Mouse (Mus musculus): ENCODE data around the gene Dok4.

Dok4 gene

DNA sequence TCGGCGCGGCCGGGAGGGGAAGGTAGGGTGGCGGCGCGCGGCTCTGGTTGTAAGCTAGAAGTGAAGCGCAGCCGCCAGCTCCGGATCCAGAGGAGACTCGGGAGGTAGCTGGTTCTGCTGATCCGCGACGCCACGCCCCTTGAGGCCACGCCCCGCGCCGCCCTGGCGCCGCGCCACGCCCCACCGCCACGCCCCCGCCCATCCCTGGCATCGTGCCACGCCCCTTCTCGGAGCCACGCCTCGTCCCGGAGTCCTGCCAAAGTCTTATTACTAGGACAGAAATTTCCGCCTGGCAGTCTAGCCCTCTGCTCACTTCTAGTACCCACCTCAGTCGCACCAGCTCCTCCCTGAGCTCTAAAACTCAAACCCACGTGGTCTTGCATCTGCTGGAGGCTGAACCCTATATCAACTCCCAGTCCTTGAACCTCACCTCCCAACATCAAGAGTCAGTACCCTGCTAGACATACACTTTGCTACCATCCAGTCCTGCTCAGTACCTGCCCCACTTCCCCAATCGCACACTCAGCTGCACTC, at the start of gene Dok4:
Gene Dok4 (minus strand): TSS at position 134 of the 534 bp plus-strand sequence.
- DNase-seq (ENCODE audit: low read depth, low spot score) = peak; percentile 73

- DNase-seq (ENCODE audit: low read depth, low spot score) = no peak
Observed at GRCm38 (mm10) chr8:94923405-94923804, 47.3 kb upstream of the Dok4 start, which contains the start of gene Adgrg5. Adgrg5 (plus strand) TSS chr8:94923694.

- no peak for DNase-seq (ENCODE audit: low read depth, low spot score)
Observed at GRCm38 (mm10) chr8:94922602-94923001, 46.5 kb upstream of the Dok4 start.

DNA sequence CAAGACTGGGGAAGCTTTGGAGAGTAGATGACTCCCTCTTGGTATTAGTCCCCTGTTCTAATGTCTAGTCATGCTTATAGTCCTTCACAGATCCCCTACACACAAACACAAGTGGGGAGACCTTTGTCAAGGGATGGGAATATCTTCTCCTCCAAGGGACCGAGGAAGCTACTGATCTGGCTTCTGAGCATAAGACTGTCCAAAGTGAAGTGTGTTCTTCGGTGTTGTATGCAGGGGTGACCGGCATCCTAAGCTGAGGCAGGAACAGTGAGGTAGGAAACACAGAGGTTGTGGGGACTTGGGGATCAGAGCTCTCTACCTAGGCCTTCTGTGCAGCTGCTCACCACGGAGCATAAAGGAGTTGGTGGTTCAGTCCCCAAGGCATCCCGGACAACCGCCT, 46.0 kb upstream of the Dok4 start:
- DNase-seq (ENCODE audit: low read depth, low spot score) = no peak

DNA sequence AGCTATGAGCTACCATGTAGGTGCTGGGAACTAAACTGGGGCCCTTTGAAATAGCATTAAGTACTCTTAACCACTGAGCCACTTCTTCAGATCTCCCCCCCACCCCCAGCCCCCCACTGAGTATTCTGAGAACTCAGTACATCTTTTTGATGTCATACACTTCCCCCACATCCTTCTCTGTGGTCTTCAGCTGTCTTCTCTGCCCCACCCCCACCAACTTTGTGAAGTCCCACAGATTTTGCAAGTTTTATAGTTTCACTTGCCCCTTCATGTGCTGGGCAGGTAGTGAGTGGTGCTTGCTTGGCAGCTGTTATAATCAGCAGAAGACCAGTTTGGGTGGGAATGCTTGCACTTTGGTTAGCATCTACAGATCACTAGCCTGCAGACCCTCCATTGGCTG, 43.1 kb upstream of the Dok4 start:
- no peak for DNase-seq (ENCODE audit: low read depth, low spot score)

DNA sequence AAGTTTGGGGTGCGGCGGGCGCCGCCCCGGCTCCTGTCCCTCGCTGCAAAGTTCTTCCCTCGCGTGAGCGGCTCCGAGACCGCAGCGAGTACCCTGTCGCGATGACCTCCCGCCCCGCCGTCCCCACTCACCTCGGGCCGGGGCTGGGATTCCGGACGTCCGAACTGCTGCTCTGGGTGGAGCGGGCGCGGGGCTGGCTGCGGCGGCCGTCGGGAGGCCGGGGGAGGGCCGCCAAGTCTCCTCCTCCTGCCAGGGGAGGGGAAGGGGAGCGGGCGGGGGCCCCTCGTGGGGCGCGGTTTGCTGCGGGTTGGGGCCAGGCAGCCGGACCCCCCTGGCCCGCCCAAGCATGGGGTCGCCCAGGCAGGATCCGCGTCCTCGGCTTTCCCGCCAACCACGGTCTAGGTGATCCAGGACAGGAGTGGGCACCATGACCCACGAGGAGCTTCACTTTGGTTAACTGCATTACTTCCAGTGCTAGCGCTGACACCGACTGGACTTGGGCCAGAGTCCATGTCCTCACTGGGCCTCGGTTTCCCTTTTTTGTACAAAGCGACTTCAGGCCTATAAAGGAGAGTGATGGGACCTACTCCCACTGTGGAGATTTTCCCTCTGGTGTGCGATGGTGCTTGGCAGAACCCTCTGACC, 41.8 kb upstream of the Dok4 start, which contains the start of gene Ccdc102a:
Gene Ccdc102a (minus strand): TSS at position 248 of the 645 bp plus-strand sequence.
- no peak for DNase-seq (ENCODE audit: low read depth, low spot score)

- peak; percentile 96 for DNase-seq (ENCODE audit: low read depth, low spot score)
Observed at GRCm38 (mm10) chr8:94917352-94917751, 41.2 kb upstream of the Dok4 start.

GRCm38 (mm10) chr8:94916960-94917324, 40.8 kb upstream of the Dok4 start:
- no peak for DNase-seq (ENCODE audit: low read depth, low spot score)

DNA sequence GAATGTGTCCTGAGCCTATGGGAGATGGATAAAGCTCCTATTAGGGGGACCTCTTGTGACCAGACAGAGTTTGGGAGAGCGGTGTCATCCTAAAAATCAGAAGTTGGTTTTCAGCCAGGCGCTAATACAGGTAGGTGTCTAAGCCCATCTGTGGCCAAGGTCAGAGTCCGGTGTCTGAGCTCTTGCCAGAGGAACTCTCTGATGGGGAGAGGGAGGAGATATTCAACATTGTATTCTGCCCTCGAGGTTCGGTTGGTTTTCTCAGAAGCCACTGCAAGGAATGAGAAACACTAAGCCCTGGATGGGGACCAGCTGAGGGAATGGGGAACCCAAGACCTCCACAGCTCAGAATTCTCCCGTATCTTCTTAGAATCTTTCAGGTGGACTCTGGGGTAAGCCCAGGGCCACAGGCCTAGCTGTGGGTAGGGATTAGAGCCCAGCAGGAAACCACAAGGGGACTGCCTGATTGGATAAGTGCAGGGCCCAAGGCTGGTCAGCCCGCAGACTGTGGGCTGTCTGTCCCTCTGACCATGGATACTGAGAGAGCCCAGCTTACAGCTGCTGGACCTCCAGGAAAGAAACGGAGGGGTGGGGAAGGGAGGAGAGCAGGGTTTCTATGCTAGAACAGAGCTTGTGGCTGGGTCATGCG, 40.3 kb upstream of the Dok4 start:
- DNase-seq (ENCODE audit: low read depth, low spot score) = no peak

- no peak for DNase-seq (ENCODE audit: low read depth, low spot score)
Observed at GRCm38 (mm10) chr8:94914701-94915101, 38.6 kb upstream of the Dok4 start.

- no peak for DNase-seq (ENCODE audit: low read depth, low spot score)
Observed at GRCm38 (mm10) chr8:94914256-94914655, 38.1 kb upstream of the Dok4 start.

GRCm38 (mm10) chr8:94913061-94913660, 37.0 kb upstream of the Dok4 start:
- peak; percentile 67 for DNase-seq (ENCODE audit: low read depth, low spot score)

DNA sequence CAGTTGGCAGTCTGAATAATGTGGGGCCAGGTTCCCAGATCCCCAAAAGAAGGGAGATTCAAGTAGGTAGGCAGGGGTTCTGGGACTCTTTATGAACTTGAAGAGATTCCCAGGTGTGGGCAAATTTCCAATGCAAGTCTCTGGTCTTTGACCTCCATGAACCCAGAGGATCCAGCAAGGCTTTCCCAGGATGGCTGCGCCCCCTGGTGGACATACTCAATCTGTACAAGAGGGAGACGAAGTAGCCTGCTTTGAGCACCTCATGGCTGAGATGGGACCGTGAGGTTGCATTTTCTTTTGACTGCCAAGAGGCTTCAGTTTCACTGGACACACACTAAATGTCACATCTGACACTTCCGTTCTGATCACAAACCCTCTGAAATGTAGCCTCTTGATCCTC, 32.7 kb upstream of the Dok4 start:
- peak; percentile 73 for DNase-seq (ENCODE audit: low read depth, low spot score)

DNA sequence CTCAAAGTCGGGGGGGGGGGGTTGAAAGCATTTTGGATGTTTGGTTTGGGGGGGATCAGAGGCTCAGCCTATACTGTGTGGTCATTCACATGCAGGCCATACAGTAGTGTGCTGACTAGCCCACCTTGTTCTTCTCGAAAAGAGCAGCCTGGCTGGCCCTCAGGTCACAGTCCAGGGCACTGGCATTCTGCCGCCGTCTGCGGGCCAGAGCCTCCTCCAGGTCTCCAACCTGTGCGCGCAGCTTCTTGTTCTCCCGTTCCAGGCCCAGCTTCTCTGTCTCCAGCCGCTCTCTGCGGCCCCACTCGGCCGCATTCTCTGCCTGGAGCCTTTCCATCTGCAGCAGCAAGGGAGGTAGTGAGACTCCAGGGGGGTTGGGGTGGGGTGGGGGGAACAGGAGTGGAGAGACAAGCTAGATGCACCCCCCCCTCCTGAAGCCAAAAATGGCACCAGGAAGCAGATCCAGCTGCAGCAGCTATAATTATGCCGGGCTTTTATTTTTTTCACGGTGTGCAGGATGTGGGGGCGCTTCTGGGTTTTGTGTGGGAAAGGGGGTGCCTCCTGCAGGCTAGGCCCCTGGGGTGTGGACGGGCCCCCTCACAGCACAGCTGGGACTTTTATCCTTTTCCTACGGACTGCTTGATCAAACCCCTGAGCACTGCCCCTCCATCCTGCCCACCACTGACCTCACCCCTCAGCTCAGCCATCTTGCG, 31.6 kb upstream of the Dok4 start:
- DNase-seq (ENCODE audit: low read depth, low spot score) = no peak

DNA sequence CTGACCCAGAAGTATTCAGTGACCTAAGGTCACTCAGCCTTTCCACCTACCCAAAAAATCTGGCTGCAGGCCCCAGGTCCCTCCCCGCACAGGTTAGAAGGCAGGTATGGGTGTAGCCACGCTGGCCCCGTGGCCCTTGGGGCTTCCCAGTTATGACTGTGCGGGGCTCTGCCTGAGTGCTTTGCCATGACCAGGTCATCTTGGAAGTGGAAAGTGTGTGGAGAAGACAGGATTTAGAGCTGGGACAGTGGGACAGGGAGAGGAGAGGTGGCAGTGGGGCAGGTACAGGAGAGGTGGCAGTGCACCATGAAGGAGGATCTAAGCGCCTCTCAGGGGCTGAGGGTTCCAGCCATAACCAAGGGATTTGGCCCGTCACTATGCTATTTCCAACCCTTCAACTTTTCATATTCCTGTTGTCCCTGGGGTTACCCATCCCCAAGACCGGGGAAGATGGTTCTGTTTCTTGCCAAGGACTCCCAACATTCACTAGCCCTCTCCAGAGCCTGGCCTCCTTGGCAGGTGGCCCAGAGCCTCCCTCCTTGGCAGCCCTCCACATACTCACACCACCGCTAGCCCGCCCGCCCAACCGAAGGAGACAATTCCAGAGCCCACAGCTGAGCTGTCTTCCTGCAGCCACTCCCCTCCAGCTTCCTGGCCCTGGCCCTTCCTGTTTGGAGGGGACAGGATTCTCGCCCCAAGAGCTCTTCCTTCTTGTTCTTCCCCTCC, 28.5 kb upstream of the Dok4 start:
- no peak for DNase-seq (ENCODE audit: low read depth, low spot score)

- no peak for DNase-seq (ENCODE audit: low read depth, low spot score)
Observed at GRCm38 (mm10) chr8:94903709-94904108, 27.6 kb upstream of the Dok4 start.

- no peak for DNase-seq (ENCODE audit: low read depth, low spot score)
Observed at GRCm38 (mm10) chr8:94901031-94901430, 24.9 kb upstream of the Dok4 start.

DNA sequence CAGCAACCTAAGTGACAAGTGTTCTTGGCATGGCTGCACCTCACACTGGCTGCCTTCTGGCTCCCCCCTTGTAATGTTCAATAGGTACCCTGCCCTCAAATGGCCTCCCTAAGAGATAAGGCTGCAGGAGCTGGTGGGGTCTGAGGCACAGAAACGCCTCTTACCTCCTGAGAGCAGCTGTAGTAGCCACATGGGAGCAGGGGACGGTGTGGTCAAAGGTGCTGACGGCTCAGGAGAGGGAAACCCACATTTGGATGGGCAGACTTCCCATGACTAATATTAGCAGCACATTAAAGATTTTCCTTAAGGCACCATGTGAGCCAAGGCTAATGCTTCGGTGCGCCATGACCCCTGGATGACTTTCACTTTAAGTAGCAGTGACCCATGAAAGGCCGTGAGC, 24.5 kb upstream of the Dok4 start:
- no peak for DNase-seq (ENCODE audit: low read depth, low spot score)

DNA sequence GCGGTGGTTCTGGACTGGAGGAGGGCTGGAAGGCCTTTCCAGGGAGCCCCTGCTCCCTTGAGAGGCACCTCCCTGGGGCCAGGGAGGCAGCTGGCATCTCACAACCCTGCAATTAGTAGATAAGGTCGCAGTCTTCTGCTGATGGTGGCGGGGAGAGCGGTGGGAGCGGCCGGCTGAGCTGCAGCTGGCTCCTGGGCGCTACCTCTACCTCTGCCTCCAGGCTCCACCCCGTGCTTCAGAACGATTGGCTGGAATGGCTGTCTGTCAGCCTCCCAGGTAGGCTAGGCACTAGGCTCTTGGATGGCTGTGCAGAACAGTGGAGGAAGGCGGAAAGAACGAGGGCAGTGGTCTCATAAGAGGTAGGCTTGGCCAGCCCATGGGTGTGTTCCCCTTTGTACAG, 23.1 kb upstream of the Dok4 start:
- no peak for DNase-seq (ENCODE audit: low read depth, low spot score)

- no peak for DNase-seq (ENCODE audit: low read depth, low spot score)
Observed at GRCm38 (mm10) chr8:94892917-94893316, 16.8 kb upstream of the Dok4 start.

- no peak for DNase-seq (ENCODE audit: low read depth, low spot score)
Observed at GRCm38 (mm10) chr8:94888383-94889036, 12.4 kb upstream of the Dok4 start.

Data from embryo, embryonic 11.5 days (tissue).